Mouse (Mus musculus) cerebellum, postnatal 10 days (tissue): Measurements from ENCODE around the gene Atp1b4.
"Not testable (repeated sequence)": the region's sequence is repeated elsewhere in the genome, so short reads cannot be mapped to it uniquely, and the experiment has no call there.

Experiments used
- DNase-seq, 2 experiments: peaks; one replicate each; pipeline ENCODE4 v3.0.0; 2021; ENCODE audit warnings: mixed read lengths in 2 of 2

Gene Atp1b4

DNA sequence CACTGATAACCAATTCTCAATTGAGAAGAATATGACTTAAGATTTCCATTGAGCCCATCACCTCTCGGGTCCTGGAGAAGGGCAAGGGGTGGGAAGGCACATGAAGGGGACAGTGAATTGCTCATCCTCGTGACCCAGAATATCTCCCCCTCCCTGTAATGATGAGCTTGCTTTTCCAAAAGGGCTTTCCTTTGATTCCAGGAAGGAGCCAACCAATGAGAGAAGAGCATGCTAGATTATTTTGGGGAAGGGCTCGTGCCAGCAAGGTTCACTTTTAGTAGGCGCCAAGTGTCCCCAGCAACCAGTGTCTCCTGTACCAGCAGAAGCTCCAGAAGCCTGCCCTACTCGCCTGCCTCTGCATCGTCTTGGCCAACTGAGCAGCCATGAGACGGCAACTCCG, at the start of gene Atp1b4:
Gene Atp1b4, plus strand, starts transcription at position 301 of the 400 bp plus-strand sequence.
- no peak for DNase-seq

DNA sequence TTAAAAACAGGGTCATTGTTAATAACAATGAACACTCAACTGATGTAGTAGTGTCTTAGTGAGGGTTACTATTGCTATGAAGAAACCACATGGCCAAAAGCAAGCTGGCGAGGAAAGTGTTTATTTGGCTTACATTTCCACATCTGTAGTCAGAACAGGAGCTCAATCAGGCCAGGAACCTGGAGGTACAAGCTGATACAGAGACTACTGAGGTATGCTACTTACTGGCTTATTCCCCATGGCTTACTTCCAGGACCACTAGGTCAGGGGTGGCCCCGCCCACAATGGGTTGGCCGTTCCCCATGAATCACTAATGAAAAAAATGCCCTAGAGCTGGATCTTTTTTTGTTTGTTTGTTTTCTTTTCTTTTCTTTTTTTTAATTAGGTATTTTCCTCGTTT, 7.4 kb upstream of the Atp1b4 start:
- DNase-seq: no peak

DNA sequence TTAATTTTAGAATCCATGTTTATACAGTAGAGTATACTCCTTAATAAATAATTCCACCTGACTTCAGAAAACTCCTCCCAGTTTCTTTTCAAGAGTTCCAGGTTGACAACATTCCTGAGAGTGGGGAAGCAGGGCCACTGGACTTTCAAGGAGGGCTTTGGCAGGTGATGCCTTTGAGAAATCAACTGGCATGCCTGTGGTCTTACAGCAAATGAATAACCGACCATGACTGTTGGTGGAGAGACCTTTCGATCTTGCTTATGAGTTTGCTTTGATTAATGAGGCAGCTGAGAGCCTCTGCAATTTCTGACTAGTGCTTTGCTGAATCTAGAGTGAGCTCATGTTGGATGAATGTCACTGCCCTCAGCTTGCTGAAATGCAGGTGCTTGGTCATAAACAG, 4.9 kb upstream of the Atp1b4 start:
- DNase-seq: no peak

- no peak for DNase-seq
Measured at GRCm38 (mm10) chrX:38312910-38313625, 2.9 kb upstream of the Atp1b4 start.

GRCm38 (mm10) chrX:38313626-38314210, 2.3 kb upstream of the Atp1b4 start:
- no peak for DNase-seq

DNA sequence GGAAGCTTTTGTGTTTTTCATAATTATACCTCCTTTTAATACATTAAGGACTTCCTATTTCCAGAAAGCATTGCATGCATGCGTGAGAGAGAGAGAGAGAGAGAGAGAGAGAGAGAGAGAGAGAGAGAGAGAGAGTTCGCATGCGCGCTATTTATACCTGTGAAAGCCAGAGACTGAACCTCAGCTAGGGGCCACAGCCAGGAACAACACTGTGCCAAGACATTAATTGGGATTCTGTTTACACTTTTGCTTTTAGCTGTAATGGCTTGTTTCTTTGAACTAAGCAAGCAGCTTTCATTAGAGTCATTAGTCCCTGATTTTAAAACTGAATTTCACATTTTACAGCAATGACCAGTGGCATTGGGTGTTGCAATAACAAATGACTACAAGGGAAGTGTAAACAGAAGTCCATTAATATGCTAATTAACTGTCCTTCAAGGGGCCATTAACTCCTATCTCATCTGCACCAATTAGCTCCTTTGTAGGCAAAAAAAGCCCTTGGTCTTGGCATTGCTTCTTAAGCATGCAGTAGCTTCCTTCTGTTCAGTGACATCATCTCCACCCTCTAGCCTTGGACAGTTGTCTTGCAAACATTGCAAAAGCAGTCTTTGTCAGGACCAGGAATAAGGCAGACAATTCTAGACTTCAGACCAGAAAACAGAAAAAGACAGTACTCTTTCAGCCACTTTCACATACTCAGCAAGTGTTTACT, 14.9 kb downstream of the Atp1b4 start:
- no peak for DNase-seq

DNA sequence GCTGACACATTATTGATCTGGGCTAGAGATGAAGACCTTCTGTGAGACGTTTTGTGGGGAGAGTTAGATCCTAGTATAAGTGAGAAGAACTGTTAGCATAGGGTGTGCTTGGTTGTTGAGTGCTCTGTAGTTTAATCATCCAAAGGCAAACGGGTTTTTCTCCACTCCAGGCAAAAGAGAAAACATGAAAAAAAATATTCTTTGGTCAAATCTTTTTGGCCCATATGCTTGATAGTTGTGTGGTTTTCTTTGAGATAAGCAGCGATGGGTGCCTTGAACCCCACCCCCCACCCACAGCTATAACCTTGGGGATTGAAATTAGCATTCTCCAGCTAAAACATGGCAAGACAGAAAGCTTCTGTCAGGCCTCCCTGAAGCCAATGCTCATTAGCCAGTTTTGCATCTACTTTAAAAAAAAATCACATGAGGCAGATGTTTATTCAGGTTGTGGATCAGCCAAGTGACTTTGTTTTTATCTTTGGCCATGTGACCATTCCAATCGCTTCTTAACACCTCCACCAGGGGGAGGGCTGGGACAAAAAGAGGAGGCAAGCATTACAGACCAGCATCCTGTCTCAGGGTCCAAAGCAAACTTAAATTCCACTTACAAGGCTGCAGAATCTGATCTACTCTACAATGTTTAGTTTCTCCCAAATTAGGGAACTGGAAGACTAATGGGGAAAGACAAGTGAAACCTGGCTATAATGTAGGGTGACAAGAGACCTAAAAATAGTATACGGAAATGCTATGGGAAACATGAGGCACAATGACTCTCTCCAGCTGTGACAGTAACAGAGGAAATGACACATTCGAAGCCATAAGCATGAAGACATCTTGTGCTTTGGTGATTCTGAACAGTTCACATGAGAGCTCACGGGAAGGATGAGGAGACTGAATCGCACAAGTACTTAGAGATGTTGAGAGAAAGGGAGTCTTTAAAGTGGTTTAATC, 18.6 kb downstream of the Atp1b4 start:
- DNase-seq: peak; percentile 23 to 47

GRCm38 (mm10) chrX:38362016-38362415, 46.0 kb downstream of the Atp1b4 start:
- DNase-seq: no peak

- DNase-seq: not testable (repeated sequence)
Measured at GRCm38 (mm10) chrX:38364621-38365020, 48.6 kb downstream of the Atp1b4 start.

- not testable (repeated sequence) for DNase-seq
Measured at GRCm38 (mm10) chrX:38373169-38373568, 57.2 kb downstream of the Atp1b4 start.
